Mouse (Mus musculus) liver, embryonic 15.5 days (tissue): ENCODE results near the gene Mcf2. TPM values are rescaled to one million over a fixed set of nuclear protein-coding genes. Genes with fewer than 3 reads are reported as not detected.

ENCODE experiments used
- ATAC-seq: fragments of 200-750 bp; cut with Nextera tagmentation; 2 replicates; pipeline ENCODE4 v1.8.0; 2017; ENCODE audit warnings: moderate number of reproducible peaks, mild to moderate bottlenecking, moderate library complexity; ENCODE audit not compliant: insufficient read depth
- H3K27ac ChIP-seq: fragments of 300-500 bp; sonication (generic); replicated peaks from 2 replicates; pipeline ENCODE4 v1.5.1; 2015; ENCODE audit warnings: mild to moderate bottlenecking, inconsistent platforms
- H3K27me3 ChIP-seq: fragments of 300-500 bp; sonication (generic); 2 replicates; pipeline ENCODE4 v1.6.1; 2015; ENCODE audit warnings: mild to moderate bottlenecking, inconsistent platforms
- H3K36me3 ChIP-seq: fragments of 300-500 bp; sonication (generic); replicated peaks from 2 replicates; pipeline ENCODE4 v1.6.1; 2015; ENCODE audit warnings: moderate library complexity, mild to moderate bottlenecking, inconsistent platforms
- H3K4me1 ChIP-seq: fragments of 300-500 bp; sonication (generic); replicated peaks from 2 replicates; pipeline ENCODE4 v1.6.1; 2015; ENCODE audit warnings: inconsistent platforms
- H3K4me2 ChIP-seq: fragments of 300-500 bp; sonication (generic); 2 replicates; pipeline ENCODE4 v1.6.1; 2015; ENCODE audit warnings: moderate library complexity, mild to moderate bottlenecking, inconsistent platforms
- H3K4me3 ChIP-seq: fragments of 300-500 bp; sonication (generic); replicated peaks from 2 replicates; pipeline ENCODE4 v1.5.1; 2015; ENCODE audit warnings: mild to moderate bottlenecking, inconsistent platforms
- H3K9ac ChIP-seq: fragments of 300-500 bp; sonication (generic); 2 replicates; pipeline ENCODE4 v1.6.1; 2015; ENCODE audit warnings: moderate library complexity, mild to moderate bottlenecking, inconsistent platforms
- H3K9me3 ChIP-seq: fragments of 300-500 bp; sonication (generic); replicated peaks from 2 replicates; pipeline ENCODE4 v1.6.1; 2016; ENCODE audit warnings: inconsistent platforms
- WGBS: fragments of 180-500 bp; shearing (Covaris S2); methylation state at CpG from one replicate; pipeline ENCODE4 v1.1.7; 2015; ENCODE audit warnings: mixed read lengths; ENCODE audit not compliant: insufficient replicate concordance; 5-methylcytosine and 5-hydroxymethylcytosine counted together
- polyA plus RNA-seq: library from polyadenylated mRNA; unstranded; fragments of >200 nt; fragmentation: Nextera tagmentation; extraction: Ambion mirVana; gene quantifications from 2 replicates; pipeline ENCODE4 v1.2.1, GENCODE M21; 2015

The Mcf2 gene
- polyA plus RNA-seq = 0.03 and 0.06 TPM in 2 replicates

- no peaks in the 10 kb centered on the region for H3K9me3 ChIP-seq
- WGBS = 17% methylated on average over 28 of the region's 28 CpGs
- no peak within 1 kb of the TSS for H3K27ac ChIP-seq
- H3K4me2 ChIP-seq = peak within 1 kb of the TSS; percentile 29
- no peaks in the 10 kb centered on the region for H3K36me3 ChIP-seq
- no peak for ATAC-seq
- H3K4me1 ChIP-seq = no peaks in the 10 kb centered on the region
- H3K9ac ChIP-seq = no peak within 1 kb of the TSS
- no peak within 1 kb of the TSS for H3K4me3 ChIP-seq
- H3K27me3 ChIP-seq = peaks cover 31% of the 10 kb centered on the region
These were observed at the start of gene Mcf2 for GRCm38 (mm10) chrX:60178744-60179458. Gene Mcf2 (minus strand): TSS chrX:60179089.

GRCm38 (mm10) chrX:60187726-60188125 lies 8.8 kb upstream of the Mcf2 start:
- 0% methylated on average over 1 of the region's 1 CpGs for WGBS
- no peak overlapping the region for H3K4me2 ChIP-seq
- no peaks in the 10 kb centered on the region for H3K4me1 ChIP-seq
- no peak overlapping the region for H3K27ac ChIP-seq
- no peaks in the 10 kb centered on the region for H3K27me3 ChIP-seq
- no peak overlapping the region for H3K9ac ChIP-seq
- no peak for ATAC-seq
- no peaks in the 10 kb centered on the region for H3K9me3 ChIP-seq
- H3K36me3 ChIP-seq = no peaks in the 10 kb centered on the region
- no peak overlapping the region for H3K4me3 ChIP-seq

GRCm38 (mm10) chrX:60182611-60183010 lies 3.7 kb upstream of the Mcf2 start:
- Histone ChIP-seq H3K4me3 (no peak overlapping the region), H3K36me3 (no peaks in the 10 kb centered on the region), H3K27me3 (peaks cover 23% of the 10 kb centered on the region), H3K4me1 (no peaks in the 10 kb centered on the region), H3K9me3 (no peaks in the 10 kb centered on the region), H3K4me2 (no peak overlapping the region), H3K9ac (no peak overlapping the region), H3K27ac (no peak overlapping the region)
- WGBS = 52% methylated on average over 3 of the region's 3 CpGs
- ATAC-seq = no peak

- no peaks in the 10 kb centered on the region for H3K4me1 ChIP-seq
- no peak overlapping the region for H3K4me3 ChIP-seq
- WGBS = 9% methylated on average over 19 of the region's 19 CpGs
- H3K36me3 ChIP-seq = no peaks in the 10 kb centered on the region
- no peaks in the 10 kb centered on the region for H3K9me3 ChIP-seq
- H3K4me2 ChIP-seq = peak overlapping the region; percentile 29
- peaks cover 31% of the 10 kb centered on the region for H3K27me3 ChIP-seq
- no peak for ATAC-seq
- H3K27ac ChIP-seq = no peak overlapping the region
- H3K9ac ChIP-seq = no peak overlapping the region
These were observed 705 bp downstream of the Mcf2 start for GRCm38 (mm10) chrX:60178025-60178743.

DNA sequence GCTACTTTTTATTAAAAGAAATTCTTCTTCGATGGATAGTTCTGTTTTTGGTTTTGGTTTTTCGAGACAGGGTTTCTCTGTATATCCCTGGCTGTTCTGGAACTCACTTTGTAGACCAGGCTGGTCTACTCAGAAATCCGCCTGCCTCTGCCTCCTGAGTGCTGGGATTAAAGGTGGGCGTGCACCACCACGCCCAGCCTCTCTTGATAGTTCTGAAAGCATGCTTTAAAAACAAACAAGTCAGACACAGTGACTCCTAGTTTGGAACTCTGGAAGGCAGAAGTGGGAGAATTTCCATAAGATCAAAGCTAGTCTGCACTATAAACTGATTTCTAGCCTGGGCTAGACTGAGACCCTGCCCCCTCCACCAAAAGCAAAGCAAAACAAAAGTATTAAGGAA lies 8.8 kb downstream of the Mcf2 start:
- H3K27ac ChIP-seq = no peak overlapping the region
- no peaks in the 10 kb centered on the region for H3K9me3 ChIP-seq
- H3K4me1 ChIP-seq = no peaks in the 10 kb centered on the region
- no peak overlapping the region for H3K9ac ChIP-seq
- WGBS = 65% methylated on average over 5 of the region's 5 CpGs
- no peaks in the 10 kb centered on the region for H3K36me3 ChIP-seq
- H3K4me2 ChIP-seq = no peak overlapping the region
- no peaks in the 10 kb centered on the region for H3K27me3 ChIP-seq
- no peak overlapping the region for H3K4me3 ChIP-seq
- no peak for ATAC-seq

DNA sequence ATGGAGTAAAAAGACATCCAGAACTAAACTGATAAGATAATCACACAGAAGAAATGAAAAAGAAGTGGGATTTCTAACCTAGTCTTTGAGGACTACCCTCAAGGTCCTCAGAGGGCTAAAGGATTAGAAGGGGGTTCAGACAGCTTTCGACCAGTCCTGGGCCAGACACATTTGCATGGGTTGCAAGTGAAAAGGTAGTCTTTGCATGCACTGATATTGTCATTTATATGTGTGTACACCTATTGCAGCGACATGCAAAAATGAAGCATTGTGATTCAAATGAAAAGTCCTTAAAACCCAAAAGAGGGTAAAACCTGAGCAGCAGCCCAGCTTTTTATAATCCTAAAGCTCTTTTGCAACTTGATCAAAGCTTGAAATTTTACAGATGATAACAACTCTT lies 9.4 kb downstream of the Mcf2 start:
- ATAC-seq = no peak
- Histone ChIP-seq H3K9me3 (no peaks in the 10 kb centered on the region), H3K4me3 (no peak overlapping the region), H3K27ac (no peak overlapping the region), H3K4me1 (no peaks in the 10 kb centered on the region), H3K27me3 (no peaks in the 10 kb centered on the region), H3K36me3 (no peaks in the 10 kb centered on the region), H3K4me2 (no peak overlapping the region), H3K9ac (no peak overlapping the region)
- WGBS = 46% methylated on average over 2 of the region's 2 CpGs

DNA sequence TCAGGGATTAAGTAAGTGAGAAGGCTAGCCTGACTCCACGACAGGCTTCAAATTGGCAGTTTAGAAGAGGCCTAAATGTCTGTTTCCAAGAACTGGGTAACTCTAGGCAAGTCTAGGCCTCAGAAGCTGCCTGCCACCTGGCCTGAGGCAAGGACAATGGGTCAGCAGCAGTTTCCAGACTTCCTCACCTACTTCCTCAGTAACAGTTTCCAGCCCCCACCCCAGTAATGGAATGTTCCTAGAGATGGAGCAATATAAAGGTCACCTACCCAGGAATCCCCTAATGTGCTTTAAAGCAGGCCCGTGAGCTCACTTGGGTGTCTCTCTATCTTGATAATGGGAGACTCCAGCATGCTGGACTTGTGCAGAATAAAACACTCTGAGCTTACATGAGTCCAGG lies 10.1 kb downstream of the Mcf2 start:
- Histone ChIP-seq H3K27me3 (no peaks in the 10 kb centered on the region), H3K36me3 (no peaks in the 10 kb centered on the region), H3K4me2 (no peak overlapping the region), H3K9ac (no peak overlapping the region), H3K4me3 (no peak overlapping the region), H3K27ac (no peak overlapping the region), H3K9me3 (no peaks in the 10 kb centered on the region), H3K4me1 (no peaks in the 10 kb centered on the region)
- 53% methylated on average over 2 of the region's 2 CpGs for WGBS
- ATAC-seq = no peak

- ATAC-seq = no peak
- H3K9ac ChIP-seq = no peak overlapping the region
- no peaks in the 10 kb centered on the region for H3K9me3 ChIP-seq
- H3K4me2 ChIP-seq = no peak overlapping the region
- no peak overlapping the region for H3K4me3 ChIP-seq
- no peak overlapping the region for H3K27ac ChIP-seq
- H3K27me3 ChIP-seq = no peaks in the 10 kb centered on the region
- WGBS = 23% methylated on average over 13 of the region's 13 CpGs
- H3K4me1 ChIP-seq = no peaks in the 10 kb centered on the region
- no peaks in the 10 kb centered on the region for H3K36me3 ChIP-seq
These were observed 31.5 kb downstream of the Mcf2 start for GRCm38 (mm10) chrX:60147268-60147974.

GRCm38 (mm10) chrX:60075359-60075758 lies 103.5 kb downstream of the Mcf2 start:
- no peak overlapping the region for H3K4me3 ChIP-seq
- no peaks in the 10 kb centered on the region for H3K4me1 ChIP-seq
- H3K27me3 ChIP-seq = no peaks in the 10 kb centered on the region
- H3K9ac ChIP-seq = no peak overlapping the region
- H3K27ac ChIP-seq = no peak overlapping the region
- ATAC-seq = no peak
- 39% methylated on average over 1 of the region's 1 CpGs for WGBS
- no peak overlapping the region for H3K4me2 ChIP-seq
- H3K9me3 ChIP-seq = no peaks in the 10 kb centered on the region
- H3K36me3 ChIP-seq = no peaks in the 10 kb centered on the region

DNA sequence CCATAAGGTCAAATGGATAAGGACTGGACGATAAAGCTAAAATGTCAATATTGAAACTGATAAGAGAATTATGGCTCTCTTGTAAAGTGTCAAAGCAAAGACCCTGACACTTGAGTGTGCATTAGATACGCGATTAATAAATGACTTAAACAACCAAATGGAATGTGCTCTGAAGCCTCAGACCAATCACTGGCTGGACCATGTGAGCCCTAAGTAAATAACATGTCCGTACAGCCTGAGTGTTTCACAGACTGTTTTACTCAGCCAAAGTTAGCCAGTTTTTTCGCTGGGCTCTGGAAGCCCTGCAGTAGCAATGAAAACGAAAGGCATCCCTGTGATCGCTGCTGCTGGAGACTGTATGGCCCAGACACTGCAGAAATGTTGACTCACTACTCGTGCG lies 123.7 kb downstream of the Mcf2 start:
- 59% methylated on average over 9 of the region's 9 CpGs for WGBS
- Histone ChIP-seq H3K9me3 (no peaks in the 10 kb centered on the region), H3K36me3 (no peaks in the 10 kb centered on the region), H3K4me2 (no peak overlapping the region), H3K4me3 (no peak overlapping the region), H3K27me3 (no peaks in the 10 kb centered on the region), H3K27ac (no peak overlapping the region), H3K4me1 (no peaks in the 10 kb centered on the region), H3K9ac (no peak overlapping the region)
- ATAC-seq = no peak

DNA sequence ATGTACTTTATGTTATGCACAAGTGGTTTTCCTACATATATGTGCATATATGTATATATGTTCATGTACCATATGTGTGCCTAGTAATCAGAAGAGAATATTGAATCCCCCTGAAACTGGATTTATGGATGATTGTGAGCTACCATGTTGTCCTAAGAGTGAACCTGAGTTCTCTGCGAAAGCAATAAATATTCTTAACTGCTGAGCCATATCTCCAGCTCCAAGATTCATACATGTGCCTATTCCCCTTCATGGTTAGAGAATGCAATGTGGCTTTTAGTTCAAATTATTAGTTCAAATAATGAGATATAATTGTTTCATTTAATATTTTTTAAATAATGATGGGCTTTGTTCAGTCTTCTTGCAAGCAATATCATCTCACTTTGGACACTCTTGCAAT lies 124.1 kb downstream of the Mcf2 start:
- Histone ChIP-seq H3K9me3 (no peaks in the 10 kb centered on the region), H3K27ac (no peak overlapping the region), H3K4me1 (no peaks in the 10 kb centered on the region), H3K36me3 (no peaks in the 10 kb centered on the region), H3K4me2 (no peak overlapping the region), H3K9ac (no peak overlapping the region), H3K27me3 (no peaks in the 10 kb centered on the region), H3K4me3 (no peak overlapping the region)
- WGBS = 76% methylated on average over 1 of the region's 1 CpGs
- no peak for ATAC-seq
